Mouse (Mus musculus) layer of hippocampus, postnatal 10 days (tissue): ENCODE results near the gene 2300009A05Rik. TPM values are rescaled to one million over a fixed set of nuclear protein-coding genes. Genes with fewer than 3 reads are reported as not detected.

Experiments used
- DNase-seq, 2 experiments: peaks; one replicate each; pipeline ENCODE4 v3.0.0; 2021; ENCODE audit warnings: low spot score in 2 of 2
- long read RNA-seq: library from polyadenylated mRNA; stranded (forward); transcript quantifications from one replicate; pipeline ENCODE4 v2.0.0, GENCODE M21; 2023
- total RNA-seq, 2 experiments: library from RNA; stranded (reverse); gene quantifications; 2 replicates each; pipeline ENCODE4 v1.2.3; 2021

2300009A05Rik gene
- total RNA-seq: 10 to 100 TPM; 37.2 to 37.5 TPM
- long read RNA-seq, transcript 2300009A05Rik-201 (2 exons, 595 nt): major isoform, 29 of 31 reads
- long read RNA-seq, partial matches to known transcripts: 1 of 31 reads
- long read RNA-seq, other reads (novel, unspliced or antisense): 0 of 31 reads

- DNase-seq: peak; percentile 93 to 96
Observed at GRCm38 (mm10) chr9:63398611-63399462, at the start of gene 2300009A05Rik. 2300009A05Rik (minus strand) TSS chr9:63399246.

GRCm38 (mm10) chr9:63443695-63444094 lies 44.6 kb upstream of the 2300009A05Rik start:
- no peak for DNase-seq

GRCm38 (mm10) chr9:63430652-63431051 lies 31.6 kb upstream of the 2300009A05Rik start:
- no peak for DNase-seq

GRCm38 (mm10) chr9:63421096-63421736 lies 22.2 kb upstream of the 2300009A05Rik start:
- DNase-seq: no peak

- no peak for DNase-seq
Observed at GRCm38 (mm10) chr9:63420396-63420795, 21.4 kb upstream of the 2300009A05Rik start.

- no peak for DNase-seq
Observed at GRCm38 (mm10) chr9:63400176-63400575, 1.1 kb upstream of the 2300009A05Rik start.

GRCm38 (mm10) chr9:63399463-63399815 lies 393 bp upstream of the 2300009A05Rik start:
- DNase-seq: no peak

- no peak for DNase-seq
Observed at GRCm38 (mm10) chr9:63395612-63396011, 3.4 kb downstream of the 2300009A05Rik start.

GRCm38 (mm10) chr9:63391307-63391706 lies 7.7 kb downstream of the 2300009A05Rik start:
- no peak for DNase-seq

GRCm38 (mm10) chr9:63382761-63383160 lies 16.3 kb downstream of the 2300009A05Rik start:
- DNase-seq: no peak

- DNase-seq: no peak
Observed at GRCm38 (mm10) chr9:63380326-63380725, 18.7 kb downstream of the 2300009A05Rik start.

GRCm38 (mm10) chr9:63378174-63378573 lies 20.9 kb downstream of the 2300009A05Rik start:
- DNase-seq: no peak

- peak; percentile 89 to 94 for DNase-seq
Observed at GRCm38 (mm10) chr9:63377270-63378142, 21.5 kb downstream of the 2300009A05Rik start, which contains the start of gene Map2k5. Map2k5 (minus strand) TSS chr9:63377902.

- no peak for DNase-seq
Observed at GRCm38 (mm10) chr9:63373315-63373714, 25.7 kb downstream of the 2300009A05Rik start.

- DNase-seq: no peak
Observed at GRCm38 (mm10) chr9:63372541-63372940, 26.5 kb downstream of the 2300009A05Rik start.

GRCm38 (mm10) chr9:63360410-63360809 lies 38.6 kb downstream of the 2300009A05Rik start:
- DNase-seq: no peak

- no peak for DNase-seq
Observed at GRCm38 (mm10) chr9:63359016-63359415, 40.0 kb downstream of the 2300009A05Rik start.

GRCm38 (mm10) chr9:63356721-63357120 lies 42.3 kb downstream of the 2300009A05Rik start:
- DNase-seq: no peak

- no peak for DNase-seq
Observed at GRCm38 (mm10) chr9:63356278-63356677, 42.8 kb downstream of the 2300009A05Rik start.

- DNase-seq: no peak
Observed at GRCm38 (mm10) chr9:63354168-63354567, 44.9 kb downstream of the 2300009A05Rik start.

GRCm38 (mm10) chr9:63350030-63350429 lies 49.0 kb downstream of the 2300009A05Rik start:
- no peak for DNase-seq
